Mouse (Mus musculus): Measurements from ENCODE around the gene Ppm1l.

Gene Ppm1l

DNA sequence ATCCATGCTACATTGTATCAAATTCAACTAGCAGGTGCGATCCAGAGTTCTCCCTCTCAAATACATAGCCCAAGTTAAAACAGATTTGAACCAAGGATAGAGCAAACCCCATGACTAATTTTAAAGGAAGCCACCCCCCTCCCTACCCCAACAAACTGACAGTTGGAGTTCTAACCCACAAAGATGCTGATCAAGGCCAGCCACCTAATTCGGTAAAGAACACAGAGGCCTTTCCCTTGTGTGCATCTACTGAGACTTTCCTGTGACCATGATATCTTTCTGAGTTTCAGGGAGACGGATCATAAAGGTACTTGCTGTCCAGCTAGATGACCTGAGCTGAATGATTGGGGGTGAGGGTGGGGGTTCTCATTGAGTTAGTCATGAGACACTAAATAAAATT, 168.7 kb downstream of the Ppm1l start:
- in situ Hi-C loops (cut with MboI; ENCODE audit: low sequenced_read_pairs) = loop anchor here (10.0 kb wide), 1 partner anchor 241 kb away; no protein-coding TSS in a partner anchor

DNA sequence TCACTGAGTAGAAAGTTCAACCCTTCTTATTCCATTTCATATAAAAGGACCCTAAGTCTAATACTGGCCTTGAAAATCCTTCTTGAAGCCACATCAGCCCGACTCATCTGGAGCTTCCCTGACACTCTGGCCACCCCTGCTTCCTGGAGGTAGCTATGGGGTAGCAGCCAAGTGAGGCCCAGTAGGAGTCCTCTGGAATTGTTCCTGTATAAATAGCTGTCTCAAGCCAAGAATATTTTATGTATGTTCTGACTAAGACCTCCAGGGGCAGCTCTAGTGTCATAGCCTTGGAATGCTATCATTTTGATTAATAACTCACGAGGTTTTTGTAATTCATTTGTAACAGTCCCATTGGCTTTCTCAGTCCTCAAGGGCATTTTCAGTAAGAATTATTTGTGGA, 169.1 kb downstream of the Ppm1l start:
- in situ Hi-C loops (cut with MboI; ENCODE audit: low sequenced_read_pairs) = loop anchor here (10.0 kb wide), 1 partner anchor 241 kb away; no protein-coding TSS in a partner anchor

DNA sequence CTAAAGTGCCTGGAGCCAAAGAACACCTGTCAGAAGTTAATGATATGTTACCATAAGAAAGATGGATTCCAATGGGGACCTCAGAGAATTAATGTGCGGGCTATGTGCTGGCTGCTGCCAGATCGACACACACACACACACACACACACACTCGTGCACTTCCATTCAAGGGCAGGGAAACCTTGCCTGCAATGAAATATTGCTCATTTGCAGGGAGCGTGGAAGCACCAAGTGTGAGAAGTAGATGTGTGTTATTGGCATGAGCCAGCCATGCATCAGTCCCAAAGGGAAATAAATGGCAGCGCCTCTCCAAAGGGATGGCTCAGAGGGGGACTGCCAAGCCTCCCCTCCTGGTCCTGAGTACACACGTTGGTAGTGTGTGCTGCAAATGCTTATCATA, 170.8 kb downstream of the Ppm1l start:
- in situ Hi-C loops (cut with MboI; ENCODE audit: low sequenced_read_pairs) = loop anchor here (10.0 kb wide), 1 partner anchor 243 kb away; no protein-coding TSS in a partner anchor

DNA sequence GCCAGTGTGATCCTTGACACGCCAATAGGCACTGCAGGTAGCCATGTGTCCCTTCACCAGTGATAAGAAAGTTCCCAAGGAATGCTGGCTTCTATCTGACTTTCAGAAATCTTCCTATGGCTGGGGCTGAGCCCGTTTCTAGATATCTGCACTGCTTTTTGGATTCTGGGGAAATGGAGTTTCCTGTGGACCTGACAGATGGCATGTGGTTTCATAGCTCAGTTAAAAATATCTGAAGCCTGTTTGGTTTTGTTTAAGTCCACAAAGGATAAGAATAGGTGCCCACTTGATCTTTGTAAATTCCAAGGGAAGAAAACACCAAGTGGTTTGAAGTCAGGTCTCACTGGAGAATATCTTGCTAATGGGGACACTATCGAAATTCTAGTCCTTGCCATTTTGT, 173.0 kb downstream of the Ppm1l start:
- in situ Hi-C loops (cut with MboI; ENCODE audit: low sequenced_read_pairs) = loop anchor here (10.0 kb wide), 1 partner anchor 245 kb away; no protein-coding TSS in a partner anchor

DNA sequence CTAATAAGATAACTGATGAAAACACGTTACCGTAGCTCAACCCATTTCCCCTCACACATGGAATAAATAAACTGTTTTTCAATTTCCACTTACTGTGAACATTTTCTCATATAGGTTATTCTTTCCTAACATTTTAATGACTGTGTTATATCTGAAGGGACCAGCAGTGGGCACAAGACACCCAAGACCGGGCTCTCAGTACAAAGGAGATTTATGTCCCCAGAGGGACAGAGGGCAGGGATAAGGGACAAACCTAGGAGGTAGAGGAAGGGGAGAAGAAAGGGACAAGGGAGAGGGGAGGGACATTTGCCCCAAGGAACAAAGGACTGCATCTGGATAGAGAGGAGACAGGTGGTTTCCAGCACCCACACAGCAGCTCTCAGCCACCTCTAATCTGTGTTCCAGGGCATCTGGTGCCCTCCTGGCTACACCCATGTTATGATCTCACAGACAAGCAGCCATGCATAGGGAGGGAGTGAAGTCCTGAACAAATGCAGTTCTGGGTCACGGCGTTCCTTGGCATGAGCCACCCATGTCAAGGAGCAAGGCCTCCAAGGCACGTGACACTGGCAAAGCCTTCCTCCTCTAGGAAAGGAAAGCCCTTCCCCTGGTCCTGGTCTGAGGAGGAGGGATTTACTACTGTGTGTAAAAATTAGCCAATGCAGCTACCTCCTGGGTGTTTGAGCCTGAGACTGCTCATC, 174.5 kb downstream of the Ppm1l start:
- in situ Hi-C loops (cut with MboI; ENCODE audit: low sequenced_read_pairs) = no loop called here

DNA sequence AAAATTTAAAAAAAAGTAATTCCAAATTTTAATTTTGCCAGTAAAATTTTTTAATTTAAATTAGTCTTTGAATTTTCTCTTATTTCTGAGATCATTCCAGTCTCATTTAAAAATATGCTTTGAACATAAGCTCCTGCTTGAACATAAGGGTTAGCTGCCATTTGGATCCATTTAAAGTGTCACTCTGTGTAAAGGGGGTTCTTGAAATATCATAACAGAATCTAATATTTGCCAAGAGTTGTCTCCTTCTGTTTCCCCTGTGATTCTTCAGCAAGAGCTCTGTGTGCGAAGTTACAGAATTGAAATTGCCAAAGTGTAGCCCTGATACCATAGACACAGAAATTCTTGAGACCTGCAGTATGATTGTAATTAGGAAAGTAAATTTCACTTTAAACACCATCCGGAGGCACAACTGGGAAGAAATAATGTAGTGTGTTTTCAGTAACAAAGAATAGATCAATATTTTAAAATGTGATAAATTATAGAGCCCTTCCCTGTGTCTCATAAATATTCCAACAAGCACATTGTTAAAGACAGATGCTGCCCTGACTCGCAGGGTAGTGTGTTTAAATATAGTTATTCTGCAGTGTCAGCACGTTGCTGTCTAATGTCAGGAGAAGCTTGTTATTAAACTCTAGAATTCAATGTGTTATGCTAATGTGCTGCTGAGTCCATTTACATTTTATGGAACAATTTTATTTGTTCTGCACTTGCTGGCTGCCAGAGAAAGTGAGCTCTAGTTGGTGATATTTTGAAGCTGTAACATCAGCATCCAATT, 177.8 kb downstream of the Ppm1l start:
- in situ Hi-C loops (cut with MboI; ENCODE audit: low sequenced_read_pairs) = no loop called here

DNA sequence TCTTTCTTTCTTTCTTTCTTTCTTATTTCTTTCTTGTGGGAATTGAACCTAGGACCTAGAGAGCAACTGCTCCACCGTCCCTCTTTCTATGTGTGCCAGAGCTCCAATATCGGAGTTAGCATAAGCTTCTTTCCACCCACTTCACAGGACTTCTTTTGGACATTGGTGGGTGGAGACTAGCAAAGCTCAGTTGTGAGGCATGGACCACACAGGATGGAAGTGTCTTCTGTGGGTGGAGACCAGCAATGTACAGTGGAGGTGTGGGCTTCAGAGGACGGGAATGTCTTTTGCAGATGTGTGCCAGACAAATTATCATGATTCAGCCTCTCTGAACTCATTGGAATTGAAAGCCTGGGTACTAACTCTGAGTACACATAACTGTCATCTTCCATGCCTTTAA, 180.5 kb downstream of the Ppm1l start:
- in situ Hi-C loops (cut with MboI; ENCODE audit: low sequenced_read_pairs) = no loop called here

DNA sequence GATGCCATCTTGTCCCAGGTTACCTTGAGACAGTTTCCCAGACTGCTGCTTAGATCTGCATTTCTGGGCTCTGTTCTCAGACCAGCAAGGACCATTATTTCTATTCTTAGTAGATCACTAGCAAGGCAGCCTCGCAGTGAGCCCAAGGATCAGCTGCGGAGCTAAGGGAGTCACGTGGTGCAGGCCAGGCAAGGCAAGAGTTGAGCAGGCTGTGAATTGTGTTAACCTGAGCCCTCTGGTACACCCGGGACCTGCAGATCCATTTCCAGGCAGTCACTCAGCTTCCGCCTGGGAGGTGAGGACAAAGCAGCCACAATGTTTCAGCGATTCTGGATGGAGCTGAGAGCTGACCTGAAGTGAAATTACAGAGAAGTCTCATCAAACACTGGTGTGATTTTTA, 185.3 kb downstream of the Ppm1l start:
- in situ Hi-C loops (cut with MboI; ENCODE audit: low sequenced_read_pairs) = no loop called here

DNA sequence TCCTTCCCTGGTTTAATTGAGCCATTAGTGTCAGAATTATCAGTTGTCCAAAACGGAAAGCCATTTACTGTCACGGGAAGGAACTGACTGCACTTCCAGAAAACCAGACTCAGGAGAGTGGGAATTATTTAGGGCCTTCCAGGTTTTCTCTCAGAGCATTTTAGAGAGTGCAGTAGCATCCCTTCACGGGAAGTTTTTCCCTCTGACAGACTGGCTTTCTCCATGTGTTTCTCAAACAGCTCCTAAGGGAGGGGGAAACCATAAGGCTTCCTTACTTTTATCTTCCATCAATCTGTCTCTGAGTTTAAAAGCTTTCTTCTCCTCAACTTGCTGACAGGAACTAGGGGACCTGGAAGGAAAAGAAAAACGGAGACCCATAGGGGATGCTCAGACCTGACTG, 185.9 kb downstream of the Ppm1l start:
- in situ Hi-C loops (cut with MboI; ENCODE audit: low sequenced_read_pairs) = no loop called here

DNA sequence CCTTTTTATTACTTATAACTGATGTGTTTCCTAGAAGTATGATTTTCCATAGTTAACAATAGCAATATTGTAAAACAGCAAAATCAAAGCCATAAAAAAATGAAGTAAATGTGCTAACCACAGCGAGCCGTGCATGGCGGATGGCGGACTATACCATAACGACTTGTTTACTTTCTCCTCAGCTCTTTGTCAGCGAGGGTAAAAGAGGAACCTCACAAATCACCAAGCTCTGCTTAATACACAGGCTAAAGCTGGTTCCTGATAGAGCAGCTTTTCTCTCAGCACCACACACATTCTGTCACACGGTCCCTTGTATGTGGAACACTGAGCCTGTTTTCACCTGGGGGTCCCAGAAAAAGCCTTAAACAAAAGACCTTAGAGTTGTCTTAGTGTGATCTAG, 188.4 kb downstream of the Ppm1l start:
- in situ Hi-C loops (cut with MboI; ENCODE audit: low sequenced_read_pairs) = no loop called here

DNA sequence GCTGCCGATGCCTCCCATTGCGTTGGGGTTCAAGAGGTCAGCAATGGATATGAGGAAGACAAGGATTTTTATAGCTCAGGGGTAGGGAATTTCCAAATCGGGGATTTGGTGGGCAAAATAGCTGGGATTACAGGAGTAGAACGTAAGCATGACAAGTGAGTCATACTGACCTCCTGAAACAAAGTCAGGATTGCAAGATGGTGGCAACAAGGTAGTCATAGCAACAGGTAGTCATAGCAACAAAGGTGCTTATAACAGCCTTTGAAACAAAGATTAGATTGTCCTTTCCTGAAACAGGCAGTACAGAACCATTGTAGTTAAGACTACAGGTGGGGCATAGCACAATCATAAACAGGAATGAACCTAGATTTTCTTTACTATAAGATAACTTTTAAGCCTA, 189.7 kb downstream of the Ppm1l start:
- in situ Hi-C loops (cut with MboI; ENCODE audit: low sequenced_read_pairs) = no loop called here

DNA sequence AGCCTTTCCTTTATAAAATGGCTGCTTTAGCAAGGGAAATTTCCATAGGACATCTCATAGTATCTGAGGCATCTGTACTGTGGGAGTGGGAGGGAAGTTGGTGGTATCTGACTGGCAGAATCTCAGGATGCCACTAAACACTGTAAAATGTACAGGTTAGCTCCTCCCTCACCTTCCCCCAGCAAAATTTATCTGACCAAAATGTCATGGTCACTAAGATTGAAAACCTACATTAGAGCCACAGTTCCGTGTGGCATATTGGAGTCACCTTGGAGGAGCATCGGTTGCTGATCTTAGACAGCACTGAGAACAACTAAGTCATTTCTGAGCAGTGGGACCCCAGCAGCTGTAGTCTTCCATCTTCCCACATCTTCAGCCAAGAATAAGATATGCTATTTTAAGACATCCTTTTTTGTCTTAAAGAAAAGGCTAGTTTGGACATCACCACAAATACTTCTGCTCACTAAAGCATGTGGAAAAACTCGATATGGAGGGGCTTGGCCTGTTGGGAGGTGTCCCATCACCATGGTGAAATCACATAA, 192.8 kb downstream of the Ppm1l start:
- in situ Hi-C loops (cut with MboI; ENCODE audit: low sequenced_read_pairs) = no loop called here

DNA sequence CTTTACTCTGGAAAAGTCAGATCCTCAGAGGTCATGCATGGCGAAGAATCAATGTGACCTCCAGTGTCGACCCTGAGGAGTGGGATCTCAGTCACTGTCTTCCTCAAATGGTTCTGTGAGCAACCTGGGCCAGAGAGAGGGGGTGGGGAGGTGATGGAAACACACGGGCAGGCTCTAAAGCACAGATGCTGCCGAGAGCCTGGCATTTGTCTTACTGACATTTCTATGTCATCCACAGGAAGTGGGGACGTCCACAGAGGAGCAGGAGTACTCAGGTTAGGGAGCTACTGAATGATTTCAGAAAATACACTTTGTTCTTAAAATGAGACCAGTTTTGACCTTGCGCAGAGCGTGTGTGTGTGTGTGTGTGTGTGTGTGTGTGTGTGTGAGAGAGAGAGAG, 195.2 kb downstream of the Ppm1l start:
- in situ Hi-C loops (cut with MboI; ENCODE audit: low sequenced_read_pairs) = no loop called here

DNA sequence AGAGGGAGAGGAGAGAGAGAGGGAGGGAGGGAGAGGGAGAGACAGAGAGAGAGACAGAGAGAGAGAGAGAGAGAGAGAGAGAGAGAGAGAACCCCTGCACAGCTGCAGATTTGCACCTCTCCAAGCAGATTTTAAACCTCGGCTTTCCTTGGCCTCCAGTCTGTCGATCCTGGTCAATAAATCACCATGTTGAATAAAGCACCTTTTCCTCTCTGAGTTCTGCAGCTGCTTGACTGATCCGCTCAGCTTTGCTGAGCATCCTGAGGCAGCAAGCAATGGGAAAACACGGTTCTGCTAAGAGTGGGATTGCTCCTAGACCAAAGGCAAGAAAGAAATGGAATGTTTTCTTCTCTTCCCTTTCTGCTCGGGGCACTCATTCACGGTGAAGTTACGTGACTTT, 195.7 kb downstream of the Ppm1l start:
- in situ Hi-C loops (cut with MboI; ENCODE audit: low sequenced_read_pairs) = no loop called here

DNA sequence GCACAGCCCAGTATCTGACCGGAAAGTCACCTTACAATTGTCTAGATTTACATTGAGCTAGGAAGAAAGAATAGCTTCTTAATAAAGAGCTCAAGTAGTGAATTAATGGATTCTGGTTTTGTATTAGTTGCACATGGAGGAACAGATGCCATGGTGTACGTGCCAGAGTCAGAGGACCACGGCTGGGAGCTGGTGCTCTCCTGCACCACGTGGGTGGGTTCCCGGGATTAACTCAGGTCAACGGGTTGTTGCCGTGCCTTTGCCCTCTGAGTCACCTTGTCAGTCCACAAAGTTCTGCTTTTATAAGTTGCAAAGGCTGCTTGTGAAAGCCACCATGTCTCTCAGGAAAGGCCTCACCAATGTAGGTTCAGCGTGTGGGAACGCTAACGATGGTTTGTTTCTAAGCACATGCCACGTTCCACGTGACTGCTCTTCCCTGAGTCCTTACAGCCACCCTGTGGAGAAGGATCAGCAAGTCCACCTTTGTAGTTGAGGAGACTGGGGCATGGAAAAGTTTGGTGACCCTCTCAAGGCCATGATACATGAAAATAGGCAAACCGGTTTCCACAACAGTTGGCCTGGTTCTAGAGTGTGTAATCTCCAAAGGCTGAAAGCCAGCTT, 199.2 kb downstream of the Ppm1l start:
- in situ Hi-C loops (cut with MboI; ENCODE audit: low sequenced_read_pairs) = no loop called here

DNA sequence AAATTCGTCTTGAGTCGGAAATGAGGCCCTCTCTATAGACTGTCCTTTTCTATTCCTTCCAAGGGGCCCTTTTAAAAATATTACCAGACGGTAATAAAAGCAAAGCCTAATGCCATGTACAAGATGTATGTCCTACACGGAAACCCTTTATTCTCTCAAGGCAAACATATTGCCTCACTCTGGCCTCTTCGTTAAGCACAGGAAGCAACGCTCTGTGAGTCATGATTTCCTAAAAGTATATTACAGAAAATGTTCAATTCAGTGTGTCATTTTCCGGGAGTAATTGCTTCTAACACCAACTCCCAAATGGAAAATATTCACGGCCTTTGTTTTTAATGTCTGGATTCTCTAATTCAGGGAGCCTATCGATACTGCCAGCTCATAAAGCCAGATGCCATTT, 202.5 kb downstream of the Ppm1l start:
- in situ Hi-C loops (cut with MboI; ENCODE audit: low sequenced_read_pairs) = no loop called here

DNA sequence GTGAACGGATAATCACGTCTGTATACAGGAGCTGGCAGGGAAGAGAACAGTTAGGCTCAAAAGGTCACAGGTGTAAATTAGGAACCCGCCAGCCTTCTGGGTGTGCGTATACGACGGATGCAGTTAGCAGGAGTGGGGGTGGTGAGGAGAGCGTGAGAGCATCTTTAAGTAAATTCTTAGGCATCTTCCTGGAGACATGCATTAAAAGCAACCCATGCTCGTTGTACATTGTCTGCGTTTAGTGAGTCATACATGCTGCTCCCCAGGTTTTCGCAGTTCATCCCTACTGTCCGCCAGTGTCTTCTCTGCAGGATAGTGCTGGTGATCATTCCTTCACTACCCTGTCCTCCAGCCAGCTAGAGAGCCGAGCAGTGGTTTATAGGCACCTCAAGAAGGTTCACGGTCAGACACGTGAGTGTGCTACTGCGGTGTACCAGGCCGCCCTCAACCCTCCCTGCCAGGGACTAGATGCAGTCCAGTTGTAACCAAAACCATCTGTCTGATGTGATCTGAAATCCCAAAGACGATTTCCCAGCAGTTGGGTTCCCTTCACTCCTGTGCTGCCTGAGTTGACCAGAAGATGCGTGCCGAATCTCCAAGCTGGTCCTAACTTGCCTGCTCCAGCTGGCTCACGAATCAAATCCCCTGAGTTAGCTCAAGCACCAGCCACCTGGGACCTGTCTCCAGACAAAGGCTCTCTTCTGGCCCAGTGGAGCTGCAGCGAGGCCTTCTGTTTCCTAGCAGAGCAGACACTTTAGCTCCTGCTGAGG, 203.3 kb downstream of the Ppm1l start:
- in situ Hi-C loops (cut with MboI; ENCODE audit: low sequenced_read_pairs) = no loop called here

DNA sequence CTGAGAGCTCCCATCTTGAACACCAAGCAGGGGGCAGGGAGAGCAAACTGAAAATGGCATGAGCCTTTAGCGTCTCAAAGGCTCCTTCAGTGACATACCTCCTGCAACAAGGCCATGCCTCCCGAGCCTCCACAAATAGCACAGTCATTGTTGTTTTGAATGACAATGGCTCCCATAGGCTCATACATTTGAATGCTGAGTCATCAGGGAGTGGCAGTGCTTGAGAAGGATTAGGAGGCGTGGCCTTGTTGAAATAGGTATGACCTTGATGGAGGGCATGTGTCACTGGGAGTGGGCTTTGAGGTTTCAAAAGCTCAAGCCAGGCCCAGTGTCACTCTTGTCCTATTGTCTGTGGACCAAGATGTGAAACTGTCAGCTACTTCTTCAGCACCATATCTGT, 205.6 kb downstream of the Ppm1l start:
- in situ Hi-C loops (cut with MboI; ENCODE audit: low sequenced_read_pairs) = no loop called here

DNA sequence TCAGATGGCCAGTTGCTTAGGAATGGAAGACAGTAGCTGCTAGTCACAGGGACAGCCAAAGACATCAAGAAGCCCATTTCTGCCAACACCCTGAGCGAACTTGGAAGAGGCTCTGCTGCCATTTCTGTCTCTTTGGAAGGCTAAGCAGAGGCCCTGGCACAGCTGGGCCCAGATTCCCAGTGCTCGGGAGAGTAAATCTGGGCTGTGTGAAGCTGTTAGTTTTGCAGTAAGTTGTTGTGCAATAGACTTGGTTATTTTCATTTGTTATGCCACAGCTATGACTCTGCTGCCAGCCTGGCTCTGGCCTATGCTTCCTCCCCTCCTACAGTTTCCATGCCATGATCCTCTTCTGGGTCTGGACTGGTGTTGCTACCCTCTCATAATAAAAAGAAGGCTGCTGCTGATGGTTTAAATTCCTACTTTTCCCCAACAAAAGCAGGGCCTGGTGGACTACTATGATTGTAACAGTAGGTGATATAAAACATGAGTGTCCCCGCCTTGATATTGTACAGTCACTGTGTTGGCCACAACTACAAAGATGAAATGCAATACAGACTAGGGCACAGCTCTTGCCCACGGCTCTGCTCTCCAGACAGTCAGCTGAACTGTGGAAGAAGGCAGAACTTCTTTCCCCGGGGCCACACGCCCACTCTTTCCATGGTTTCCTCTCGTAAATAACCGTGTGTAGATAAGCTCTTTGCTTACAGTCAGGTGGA, 207.9 kb downstream of the Ppm1l start:
- in situ Hi-C loops (cut with MboI; ENCODE audit: low sequenced_read_pairs) = no loop called here

DNA sequence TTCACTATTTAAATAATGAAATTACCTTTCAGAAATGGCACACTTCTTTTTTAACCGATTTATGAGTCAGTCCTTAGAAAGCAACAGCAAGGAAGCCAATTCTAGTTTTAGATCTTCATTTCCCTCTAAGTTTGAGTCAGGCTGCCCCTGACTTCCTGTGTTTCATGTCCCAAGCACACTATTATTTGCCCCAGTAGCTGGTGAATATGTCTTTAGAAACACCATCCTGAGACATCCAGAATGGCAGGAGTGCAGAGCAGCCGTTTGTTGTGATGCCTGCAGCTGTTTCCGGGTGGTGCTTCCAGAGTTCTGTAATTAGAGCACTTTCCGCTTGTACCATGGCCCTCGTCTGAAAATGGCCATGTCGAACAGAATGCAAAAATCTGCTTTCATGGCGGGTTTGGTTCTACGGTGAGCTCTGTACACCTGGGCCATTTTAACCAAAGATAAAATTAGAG, 208.4 kb downstream of the Ppm1l start:
- in situ Hi-C loops (cut with MboI; ENCODE audit: low sequenced_read_pairs) = no loop called here
